Mouse (Mus musculus): ENCODE measurements around the gene Gstm6. TPM values are rescaled to one million over a fixed set of nuclear protein-coding genes. Genes with fewer than 3 reads are reported as not detected.

Gene Gstm6
- total RNA-seq, 2 experiments from 2014 or later = not detected

DNA sequence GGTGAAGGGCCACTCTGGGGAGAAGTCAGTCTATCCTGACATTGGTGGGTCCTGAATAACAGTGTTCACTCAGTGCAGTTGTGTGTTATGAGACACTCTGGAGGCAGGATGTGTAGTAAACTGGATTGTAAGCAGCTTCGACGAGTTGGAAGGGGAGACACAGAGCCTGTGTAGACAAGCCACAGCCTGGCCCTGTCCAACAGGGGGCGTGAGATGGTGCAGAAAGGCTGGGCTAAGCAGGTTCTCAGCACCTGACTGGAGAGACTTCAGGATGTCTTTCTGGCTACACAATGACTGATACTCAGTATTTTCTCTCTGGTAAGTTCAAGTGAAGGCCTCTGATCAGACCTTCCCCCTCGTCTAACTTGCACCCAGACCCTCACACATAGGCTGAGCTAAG, 2.2 kb upstream of the Gstm6 start:
- ATAC-seq (ENCODE audit: poor library complexity, severe bottlenecking) = no peak

DNA sequence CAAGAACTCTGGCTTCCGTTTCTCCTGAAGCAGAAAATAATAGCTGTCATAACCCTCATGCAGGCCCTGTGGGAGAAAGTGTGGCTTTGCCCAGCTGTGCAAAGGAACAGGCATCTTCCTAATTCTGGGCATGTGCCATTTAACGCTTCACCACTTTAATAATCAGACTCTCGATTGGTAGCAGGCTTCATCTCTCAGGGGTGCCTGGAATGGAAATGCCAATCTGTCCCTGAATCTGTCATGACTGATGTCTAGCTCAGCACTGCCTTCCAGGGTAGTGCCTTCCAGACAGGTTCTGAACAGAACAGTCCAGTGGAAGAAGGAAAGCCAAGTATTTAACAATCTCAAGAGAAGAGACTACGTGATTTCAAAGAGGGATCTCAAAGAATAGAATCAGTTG, 2.3 kb downstream of the Gstm6 start:
- no peak for ATAC-seq (ENCODE audit: poor library complexity, severe bottlenecking)

DNA sequence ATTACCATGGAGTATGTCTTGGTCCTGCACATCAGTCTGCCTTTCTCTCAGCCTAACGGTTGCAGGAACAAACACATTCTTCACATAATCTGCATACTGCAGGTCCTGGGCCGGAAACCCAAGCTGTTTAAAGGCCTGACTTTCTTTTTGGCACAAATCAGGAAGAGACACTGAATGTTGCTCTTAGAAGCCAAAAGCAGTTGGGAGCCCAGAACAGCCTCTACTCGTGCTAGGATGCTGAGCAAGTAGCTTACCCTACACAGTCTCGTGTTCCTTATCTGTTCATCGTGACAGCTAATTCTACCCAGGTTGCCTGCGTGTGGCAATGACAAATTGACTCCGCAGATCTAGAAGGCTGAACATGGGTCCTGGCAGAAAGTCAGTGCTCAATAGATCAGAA, 3.0 kb downstream of the Gstm6 start:
- no peak for ATAC-seq (ENCODE audit: poor library complexity, severe bottlenecking)

DNA sequence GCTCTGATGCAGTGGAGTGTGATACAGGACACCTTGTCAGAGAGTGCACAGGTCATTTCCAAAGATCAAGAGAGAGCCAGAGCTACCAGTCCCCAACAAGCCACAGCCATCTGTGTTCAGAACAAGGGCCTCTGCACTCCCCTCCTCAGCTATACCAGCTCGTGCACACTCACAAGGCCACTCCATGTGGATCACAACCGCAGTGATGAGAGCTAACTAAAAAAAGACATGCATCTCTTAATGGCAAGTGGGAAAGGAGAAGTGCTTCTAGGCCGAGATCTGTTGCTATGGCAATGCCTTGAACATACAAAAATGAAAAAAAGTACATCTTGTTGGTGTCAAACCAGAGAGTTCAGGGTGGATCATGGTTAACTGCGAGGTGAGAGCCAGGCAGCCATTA, 3.7 kb downstream of the Gstm6 start:
- peak; percentile 67 for ATAC-seq (ENCODE audit: poor library complexity, severe bottlenecking)

DNA sequence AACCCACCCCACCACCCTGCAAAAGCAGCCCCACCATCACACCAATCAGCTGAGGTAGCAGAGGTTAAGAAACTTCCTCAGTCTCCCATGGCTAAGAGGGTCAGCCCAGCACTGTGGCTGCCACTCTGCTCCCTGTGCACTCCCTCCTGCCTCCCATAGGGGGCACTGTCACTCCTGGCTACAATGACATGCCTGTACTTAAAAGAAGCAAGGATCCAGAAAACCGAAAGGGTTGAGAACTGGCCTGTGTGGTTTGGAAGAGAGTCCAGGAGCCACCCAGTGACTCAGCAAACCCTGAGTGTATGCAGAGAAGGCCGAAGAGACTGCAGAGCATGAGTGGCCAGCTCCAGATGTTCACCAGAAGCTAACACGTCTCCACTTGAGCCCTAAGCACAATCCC, 4.1 kb downstream of the Gstm6 start:
- peak; percentile 90 for ATAC-seq (ENCODE audit: poor library complexity, severe bottlenecking)

DNA sequence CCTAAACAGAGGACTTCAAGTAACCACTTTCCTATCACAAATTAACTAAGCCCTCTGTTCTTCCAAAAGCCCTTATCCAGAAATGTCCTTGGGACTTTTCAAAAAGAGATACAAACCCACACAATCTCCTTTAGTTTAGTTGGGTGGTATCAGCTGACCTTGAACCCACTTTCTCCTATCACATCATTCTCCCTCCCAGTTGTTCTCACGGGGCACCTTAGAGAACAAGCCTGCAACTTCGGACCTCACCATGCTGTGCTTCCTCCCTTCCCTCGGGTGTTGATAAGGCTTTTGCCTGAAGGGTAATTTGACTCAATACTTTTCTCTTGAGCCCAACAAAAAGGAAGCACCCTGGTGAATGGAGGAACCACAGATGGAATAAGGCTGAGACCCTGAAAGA, 7.7 kb downstream of the Gstm6 start:
- ATAC-seq (ENCODE audit: poor library complexity, severe bottlenecking) = no peak

DNA sequence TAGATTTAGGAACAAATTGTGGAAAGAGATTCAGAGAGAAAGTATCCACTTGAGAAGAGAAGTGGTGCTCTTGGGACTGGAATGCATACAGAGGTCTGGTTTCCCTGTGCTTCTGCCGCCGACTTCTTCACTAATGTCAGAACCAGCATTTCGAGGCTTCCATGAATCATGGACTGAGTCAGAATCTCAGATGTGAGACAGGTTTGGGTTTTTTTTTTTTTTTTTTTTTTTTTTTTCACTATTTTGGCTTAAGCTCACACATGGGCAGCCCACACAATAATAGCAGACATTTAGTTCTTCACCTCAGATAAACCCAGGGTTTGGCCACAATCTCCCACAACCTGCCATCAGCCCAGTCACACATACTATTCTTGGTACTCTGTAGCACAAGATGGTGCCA, 8.3 kb downstream of the Gstm6 start:
- no peak for ATAC-seq (ENCODE audit: poor library complexity, severe bottlenecking)

DNA sequence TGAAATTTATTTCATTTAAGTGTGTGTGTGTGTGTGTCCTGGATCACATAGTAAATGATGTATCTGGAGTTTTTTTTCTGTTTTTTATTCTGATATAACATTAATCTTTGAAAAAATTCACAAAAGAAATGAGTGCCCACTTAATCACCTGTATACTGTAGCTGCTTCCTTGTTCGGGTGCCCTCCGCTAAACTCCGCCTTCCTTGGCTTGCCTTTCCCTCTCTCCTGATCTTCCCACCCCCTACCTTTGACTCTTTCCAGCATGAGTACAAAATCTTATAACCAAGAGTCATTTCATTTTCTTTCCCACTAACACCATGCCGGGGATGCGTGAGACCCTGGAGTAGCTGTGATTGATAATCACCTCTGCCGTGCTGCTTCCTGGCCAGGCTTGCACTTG, 11.4 kb downstream of the Gstm6 start:
- ATAC-seq (ENCODE audit: poor library complexity, severe bottlenecking) = no peak

DNA sequence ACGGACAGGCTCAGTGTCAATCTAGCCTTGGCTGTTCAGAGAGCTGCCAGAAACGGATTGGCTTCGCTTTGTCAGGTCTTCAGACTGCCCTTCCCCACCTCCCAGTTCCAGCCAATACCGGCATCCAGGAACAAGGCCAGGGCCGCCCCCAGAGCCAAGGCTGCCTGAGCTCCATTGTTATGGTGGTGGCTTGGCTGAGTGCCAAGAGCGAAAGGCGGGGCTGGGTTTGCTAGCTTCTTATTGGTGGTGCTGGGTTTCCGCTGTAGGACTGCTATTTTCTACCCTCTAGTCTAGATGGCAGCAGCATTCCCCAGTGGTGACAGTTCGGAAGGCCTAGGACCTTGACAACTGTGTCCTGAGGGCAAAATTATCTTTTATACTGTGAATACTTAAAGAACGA, 11.9 kb downstream of the Gstm6 start, which contains the start of gene Gstm7:
Gene Gstm7, minus strand, starts transcription at position 148 of the 400 bp plus-strand sequence.
- peak; percentile 91 for ATAC-seq (ENCODE audit: poor library complexity, severe bottlenecking)

DNA sequence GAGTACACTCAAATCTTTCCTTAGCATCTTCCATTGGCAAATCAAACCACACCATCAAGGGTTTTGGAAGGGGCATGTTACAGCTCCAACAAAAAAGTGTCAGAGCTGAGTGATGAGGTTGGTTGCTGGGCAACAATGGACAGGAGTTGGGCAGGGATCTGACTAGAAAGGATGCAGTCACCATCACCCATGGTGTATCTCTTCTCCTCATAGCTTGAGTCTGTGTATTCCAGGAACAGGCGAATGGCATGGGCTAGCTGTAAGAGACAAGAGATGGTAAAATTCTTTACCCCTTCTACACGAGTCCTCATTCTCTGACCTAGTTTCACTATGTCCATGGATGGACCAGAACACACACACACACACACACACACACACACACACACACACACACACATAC, 12.4 kb downstream of the Gstm6 start:
- no peak for ATAC-seq (ENCODE audit: poor library complexity, severe bottlenecking)

DNA sequence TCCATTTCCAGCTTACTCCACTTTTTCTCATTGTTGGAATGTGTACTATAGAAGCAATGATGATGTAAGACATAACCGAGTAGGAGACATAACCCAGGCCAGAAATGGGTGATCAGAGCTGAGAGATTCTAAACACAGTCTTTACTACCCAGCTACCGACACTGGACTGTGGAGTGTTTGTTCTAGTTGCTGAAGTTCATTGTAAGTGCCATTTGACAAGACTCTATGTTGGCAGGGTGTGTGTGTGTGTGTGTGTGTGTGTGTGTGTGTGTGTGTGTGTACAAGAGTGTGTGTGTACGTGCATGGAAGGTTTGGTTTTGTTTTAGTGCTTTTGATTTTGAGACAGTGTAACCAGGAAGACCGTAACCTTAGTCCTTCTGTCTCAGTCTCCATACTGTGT, 13.8 kb downstream of the Gstm6 start:
- no peak for ATAC-seq (ENCODE audit: poor library complexity, severe bottlenecking)

DNA sequence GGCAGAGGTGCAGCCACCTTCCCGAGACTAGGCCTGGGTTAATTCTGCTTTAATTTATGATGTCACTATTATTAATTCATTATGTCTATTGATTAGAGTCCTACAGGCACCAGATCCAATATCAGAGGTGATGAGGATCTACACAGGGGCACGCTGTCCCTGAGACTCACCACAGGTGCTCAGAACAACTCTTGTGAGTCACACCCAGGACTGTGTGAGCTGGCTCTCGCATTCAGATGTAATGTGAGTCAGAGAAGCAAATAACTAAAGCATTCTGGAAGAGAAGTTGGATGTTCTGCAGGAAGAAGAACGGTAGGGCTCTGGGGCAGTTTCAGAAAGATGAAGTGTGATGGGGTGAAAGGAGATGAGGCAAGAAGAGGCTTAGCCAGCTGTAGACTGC, 14.3 kb downstream of the Gstm6 start:
- no peak for ATAC-seq (ENCODE audit: poor library complexity, severe bottlenecking)

DNA sequence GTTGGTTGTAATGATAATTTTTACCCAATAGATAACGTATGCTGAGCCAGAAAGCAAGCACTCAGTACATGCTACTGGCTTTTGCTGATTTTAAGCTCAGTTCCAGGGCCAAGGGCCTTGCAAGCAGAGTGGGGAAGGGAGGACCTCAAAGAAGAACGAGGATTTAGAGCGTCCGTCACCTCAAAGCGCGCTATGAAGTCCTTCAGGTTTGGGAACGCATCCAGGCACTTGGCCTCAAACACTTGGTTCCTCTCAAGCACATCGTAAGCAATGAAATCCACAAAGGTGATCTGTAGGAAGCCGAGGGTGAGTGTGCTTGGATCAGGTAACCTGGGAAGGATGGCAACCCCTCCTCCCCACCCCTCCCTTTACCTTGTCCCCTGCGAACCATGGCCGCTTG, 14.9 kb downstream of the Gstm6 start:
- ATAC-seq (ENCODE audit: poor library complexity, severe bottlenecking) = no peak

DNA sequence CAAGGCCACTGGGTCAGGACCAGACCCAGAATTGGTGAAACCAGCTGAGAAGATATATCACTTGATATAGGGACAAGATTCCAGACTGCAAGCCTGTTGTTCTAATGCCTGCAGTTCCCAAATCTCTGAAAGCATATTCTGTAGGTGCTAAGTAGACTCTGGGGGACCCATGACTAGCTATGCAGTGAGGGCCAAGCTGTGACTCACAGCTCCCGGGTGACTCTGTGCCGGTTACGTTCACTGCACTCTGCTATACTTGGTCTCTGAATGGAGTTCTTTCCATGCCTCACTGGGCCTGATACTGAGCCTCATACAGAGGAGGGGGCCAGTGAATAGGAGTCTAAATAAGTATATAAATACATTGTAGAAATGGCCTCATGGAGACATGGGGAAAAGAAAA, 15.7 kb downstream of the Gstm6 start:
- ATAC-seq (ENCODE audit: poor library complexity, severe bottlenecking) = no peak

DNA sequence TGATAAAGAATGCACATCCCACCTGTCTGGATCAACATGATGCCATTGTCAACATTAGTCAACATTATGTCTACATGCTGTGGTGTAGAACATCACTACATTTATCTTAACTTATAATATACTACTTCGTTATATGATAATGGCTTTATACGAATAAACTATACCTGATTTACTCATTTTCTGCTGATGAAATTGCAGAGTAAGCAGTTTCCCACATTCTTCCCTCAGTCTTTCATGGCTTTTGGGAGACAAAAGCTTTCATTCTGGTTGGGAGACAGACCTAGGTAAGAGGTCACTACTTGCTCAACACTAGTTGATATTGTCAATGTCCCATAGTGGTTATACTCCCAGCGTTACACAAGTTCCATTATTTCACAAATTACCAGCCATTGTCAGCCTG, 18.2 kb downstream of the Gstm6 start:
- no peak for ATAC-seq (ENCODE audit: poor library complexity, severe bottlenecking)

DNA sequence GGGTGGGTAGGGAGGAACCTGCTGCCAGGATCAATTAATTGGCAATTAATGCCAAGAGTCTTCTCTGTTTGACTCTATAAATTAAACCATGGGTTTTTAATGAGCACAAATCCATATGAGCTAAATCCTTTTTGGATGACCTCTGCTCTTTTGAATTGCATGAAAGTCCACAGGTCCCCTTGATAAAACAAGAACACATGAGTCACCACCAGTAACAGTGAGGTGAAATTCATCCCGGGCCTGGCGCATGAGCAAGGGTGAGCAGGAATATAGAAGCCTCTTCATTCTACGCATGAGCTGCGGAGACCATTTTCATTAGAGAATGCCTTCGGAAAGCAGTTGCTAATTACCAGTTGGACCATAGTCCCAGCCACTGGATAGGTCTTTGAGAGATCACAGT, 23.2 kb downstream of the Gstm6 start:
- ATAC-seq (ENCODE audit: poor library complexity, severe bottlenecking) = no peak

DNA sequence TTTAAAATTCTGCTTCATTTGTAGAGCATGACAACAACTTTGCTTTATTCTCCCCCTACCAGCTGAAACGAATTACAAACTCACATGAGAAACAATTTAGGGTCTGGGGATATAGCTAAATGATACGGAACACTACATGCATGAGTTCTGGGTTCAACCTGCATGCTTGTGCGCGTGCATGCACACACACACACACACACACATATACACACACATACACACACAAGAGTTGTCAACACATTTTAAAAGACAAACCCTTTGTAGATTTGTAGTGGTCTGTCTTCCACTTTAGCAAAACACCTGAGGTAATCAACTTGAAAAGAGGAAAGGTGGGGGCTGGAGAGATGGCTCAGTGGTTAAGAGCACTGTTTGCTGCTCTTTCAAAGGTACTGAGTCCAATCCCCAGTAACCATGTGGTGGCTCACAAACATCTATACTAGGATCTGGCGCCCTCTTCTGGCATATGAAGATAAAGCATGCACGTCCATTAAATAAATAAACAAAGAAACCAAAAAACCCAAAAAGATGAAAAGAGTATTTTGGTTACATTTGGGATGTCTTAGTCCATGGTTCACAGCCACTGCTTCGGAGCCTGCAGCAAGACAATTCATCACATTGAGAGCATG, 25.7 kb downstream of the Gstm6 start:
- ATAC-seq (ENCODE audit: poor library complexity, severe bottlenecking) = peak; percentile 80

DNA sequence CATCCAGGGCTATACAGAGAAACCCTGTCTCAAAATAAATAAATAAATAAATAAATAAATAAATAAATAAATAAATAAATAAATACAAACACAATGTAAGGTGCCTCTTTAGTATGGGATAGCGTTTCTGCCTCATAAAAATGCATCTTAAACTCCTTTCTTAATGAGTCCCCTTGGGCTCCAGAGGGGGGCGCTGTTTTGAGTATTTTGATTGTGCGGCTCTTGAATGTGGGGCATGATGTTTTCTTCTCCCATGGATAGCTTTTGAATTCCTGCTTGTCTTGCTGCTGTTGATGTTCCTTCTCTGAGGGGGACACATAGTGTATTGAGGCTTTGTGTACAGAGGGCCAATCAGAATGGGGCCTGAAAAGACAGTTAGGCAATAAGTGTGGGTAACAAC, 26.5 kb downstream of the Gstm6 start:
- no peak for ATAC-seq (ENCODE audit: poor library complexity, severe bottlenecking)

DNA sequence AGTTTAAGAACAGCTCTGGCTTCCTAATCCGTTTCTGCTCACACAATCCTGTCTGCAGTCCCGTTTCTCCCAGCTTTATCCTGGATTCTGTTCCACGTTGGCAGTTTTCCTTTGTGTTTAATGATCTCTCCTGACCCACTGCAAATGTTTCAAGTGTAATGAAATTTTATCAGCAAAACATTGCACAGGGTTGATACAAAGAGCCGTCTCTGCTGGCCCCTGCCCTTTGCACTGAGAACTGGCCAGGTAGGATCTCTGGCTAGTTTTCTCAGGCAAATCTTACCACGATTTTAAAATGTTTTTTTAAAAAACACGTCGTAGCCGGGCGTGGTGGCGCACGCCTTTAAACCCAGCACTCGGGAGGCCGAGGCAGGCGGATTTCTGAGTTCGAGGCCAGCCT, 26.9 kb downstream of the Gstm6 start:
- ATAC-seq (ENCODE audit: poor library complexity, severe bottlenecking) = no peak

DNA sequence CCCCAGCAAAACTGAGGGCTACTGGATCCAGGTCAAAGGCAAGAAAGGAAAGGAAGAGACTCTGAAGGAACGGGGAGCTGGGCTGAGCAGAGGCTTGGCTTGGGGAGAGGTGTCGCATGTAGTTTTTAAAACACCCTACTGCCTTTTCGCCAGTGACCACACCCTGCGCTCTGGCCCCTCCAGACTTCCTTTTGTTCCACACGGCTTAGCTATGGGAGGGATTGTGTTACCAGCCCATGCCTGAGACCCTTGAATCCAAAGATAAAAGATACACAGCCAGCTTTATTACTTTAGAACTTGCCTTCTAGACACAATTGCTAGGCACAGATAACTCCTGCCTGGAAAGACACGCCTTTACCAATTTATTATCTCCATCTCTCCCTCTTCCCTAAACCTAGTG, 37.6 kb downstream of the Gstm6 start:
- no peak for ATAC-seq (ENCODE audit: poor library complexity, severe bottlenecking)

DNA sequence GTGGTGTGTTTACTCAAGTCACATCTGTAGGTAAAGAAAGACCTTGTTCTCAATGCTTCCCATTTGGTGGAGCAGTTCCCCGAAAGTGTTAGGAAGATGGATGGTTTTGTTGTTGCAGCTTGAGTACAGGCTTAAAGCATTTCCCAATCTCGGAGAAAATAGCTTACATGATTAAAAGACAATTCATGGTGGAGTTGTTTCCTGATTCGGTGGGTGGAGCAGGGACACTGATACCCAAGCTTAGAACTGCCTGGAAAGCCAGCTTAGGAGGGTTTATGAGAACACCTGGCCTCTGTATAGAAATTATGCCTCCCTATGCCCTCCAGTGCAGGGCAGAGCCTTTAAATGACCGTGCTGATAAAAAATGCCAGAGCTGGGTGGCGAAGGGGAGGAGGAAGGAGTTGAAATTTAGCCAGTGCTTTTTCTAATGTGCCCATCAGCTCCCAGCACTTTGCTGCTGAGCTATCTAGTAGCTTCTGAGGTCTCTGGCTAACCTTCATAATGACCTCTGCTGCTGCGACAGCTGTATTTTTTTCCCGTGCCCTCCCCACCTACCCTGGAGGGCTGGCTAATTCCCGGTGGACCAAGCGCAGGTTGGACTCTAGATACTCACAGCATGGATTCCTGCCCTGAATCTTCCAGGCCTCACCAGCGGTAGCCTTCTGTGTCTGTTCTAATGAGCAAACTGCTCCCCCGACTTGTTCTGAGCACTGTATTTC, 42.4 kb downstream of the Gstm6 start:
- ATAC-seq (ENCODE audit: poor library complexity, severe bottlenecking) = no peak

DNA sequence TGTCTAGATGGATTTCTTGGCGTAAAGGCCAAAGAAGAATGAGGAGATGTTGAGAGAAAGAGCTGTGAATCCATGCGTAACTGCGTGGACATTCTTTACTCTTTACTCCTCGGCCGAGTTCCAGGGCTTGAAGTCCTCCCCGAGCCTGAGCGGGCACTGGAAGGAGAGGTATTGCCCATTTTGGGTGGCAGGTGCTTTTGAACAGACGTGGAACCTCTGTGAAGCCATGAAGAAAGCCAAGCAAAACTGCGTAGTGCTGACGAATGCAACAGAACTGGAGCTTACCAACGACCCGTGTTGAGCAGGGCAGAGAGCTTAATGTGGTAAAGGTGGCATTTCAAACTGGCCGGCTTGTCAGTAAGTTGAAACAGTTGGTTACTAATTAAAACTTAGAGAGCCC, 44.9 kb downstream of the Gstm6 start:
- ATAC-seq (ENCODE audit: poor library complexity, severe bottlenecking) = no peak

Data from megakaryocyte, adult 5-6 weeks (primary cell).